ENCODE assay signal across 18 mouse cellular contexts in genomic region chr4:102929491-102929890, GRCm38 (mm10). TPM values are rescaled to one million over a fixed set of nuclear protein-coding genes. Genes with fewer than 3 reads are reported as not detected.
DNase-seq lines count a peak whose midpoint lies in the region.
"Had no signal": no experiment of that assay in that cellular context is flagged by ENCODE, and none has a peak within 500 bp of the region (broad histone marks: within the 10 kb centered on the region; RNA-seq: fewer than 3 reads in every experiment).

No protein-coding gene starts in this region.

- peak; percentile 18 for DNase-seq in cerebellum, adult 9-11 months
- DNase-seq in cerebellum, adult 9-10 months, result no peak
- peak; percentile 8 for DNase-seq in gastrocnemius, postnatal 14 days
- no peak for DNase-seq in gastrocnemius, postnatal 25 days
- peak; percentile 6 to 8 for DNase-seq in kidney, postnatal 4 days
- DNase-seq in kidney, adult 8-10 months, result no peak
- DNase-seq in retina, postnatal 1 day, result peak; percentile 5
- DNase-seq in retina, embryonic 14.5 days (ENCODE audit: low spot score), result no peak
- DNase-seq: adrenal gland, adult 8-10 months; adrenal gland, postnatal 25 days; cerebellum, adult 11 months; cerebellum, adult 8-10 months; gastrocnemius, postnatal 10 days; heart, adult 2 months; heart, postnatal 14 days; heart, postnatal 4 days had no signal

- intact Hi-C loops in gastrocnemius, postnatal 14 days (cut with DNase I; ENCODE audit: low total_unique reads), result no loop called here

RNA-seq across cellular contexts. Expression of gene Tctex1d1, which starts 48.9 kb away (rescaled TPM):
- not detected for total RNA-seq in gastrocnemius, postnatal 14 days (2021)
- total RNA-seq in gastrocnemius, postnatal 25 days (2021), result not detected
- total RNA-seq: adrenal gland, adult 8-10 months; adrenal gland, postnatal 25 days; ES-E14; gastrocnemius, adult 18-20 months; gastrocnemius, postnatal 10 days; heart, adult 2 months; heart, postnatal 4 days had no signal

Comparison
In these comparisons a context has a peak if more than half of its experiments do, and no peak if none do; other contexts are left out.
1. DNase-seq: peak in cerebellum, adult 9-11 months (single experiment), gastrocnemius, postnatal 14 days (single experiment), kidney, postnatal 4 days (2 of 2) and retina, postnatal 1 day (single experiment); none in cerebellum, adult 9-10 months (single experiment), gastrocnemius, postnatal 25 days (single experiment), kidney, adult 8-10 months (0 of 2) and retina, embryonic 14.5 days (single experiment).